Mouse (Mus musculus): ENCODE results near the gene Gm45234. TPM values are rescaled to one million over a fixed set of nuclear protein-coding genes. Genes with fewer than 3 reads are reported as not detected.

Gene Gm45234
- polyA plus RNA-seq, 1 experiment = not detected

DNA sequence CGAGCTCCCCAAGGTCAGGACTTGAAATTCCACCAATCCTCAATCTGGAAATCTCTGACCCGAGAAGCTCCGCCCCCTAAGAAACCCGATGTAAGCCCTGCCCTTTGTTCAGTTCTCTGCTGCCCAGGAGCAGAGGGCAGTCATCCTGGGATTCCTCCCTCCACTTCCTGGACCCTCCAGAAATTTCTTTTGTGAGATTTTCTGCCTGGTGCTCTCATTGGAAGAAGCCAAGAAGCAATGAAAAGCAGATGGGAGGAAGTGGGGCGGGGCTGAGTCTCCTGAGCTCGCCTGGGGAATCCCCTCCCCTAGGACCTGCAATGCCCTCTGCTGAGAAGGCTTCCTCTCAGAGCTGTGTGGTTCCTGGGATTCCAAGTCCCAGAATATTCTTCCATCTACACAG is 26.6 kb upstream of the Gm45234 start:
- no peaks in the 10 kb centered on the region for H3K27me3 ChIP-seq (ENCODE audit: control insufficient read depth, insufficient read depth, low read length, poor library complexity, severe bottlenecking)
- H3K4me3 ChIP-seq (ENCODE audit: low read depth, low read length) = peak overlapping the region; percentile 55; the same call in 1 of the 2 replicates
- no peak for TF ChIP-seq CTCF (IDR thresholded peaks at IDR 0.05; ENCODE audit: low read depth, low read length)
- TF ChIP-seq EP300 (IDR thresholded peaks at IDR 0.05; ENCODE audit: insufficient read depth, low read depth, low read length) = no peak
- TF ChIP-seq POLR2A (IDR thresholded peaks at IDR 0.05; ENCODE audit: insufficient read depth, low read length) = peak; percentile 23
- no peaks in the 10 kb centered on the region for H3K9me3 ChIP-seq (replicated peaks; ENCODE audit: control insufficient read depth, insufficient read depth, low read length, poor library complexity, severe bottlenecking)
- peak overlapping the region; percentile 85 for H3K27ac ChIP-seq (ENCODE audit: insufficient read depth, low read length)
- no peaks in the 10 kb centered on the region for H3K4me1 ChIP-seq (ENCODE audit: control insufficient read depth, insufficient read depth, low read length)
- H3K36me3 ChIP-seq (ENCODE audit: control insufficient read depth, insufficient read depth, low read length, poor library complexity, severe bottlenecking) = no peaks in the 10 kb centered on the region
- peak overlapping the region; percentile 62 for H3K9ac ChIP-seq (ENCODE audit: low read depth, poor library complexity, severe bottlenecking)

DNA sequence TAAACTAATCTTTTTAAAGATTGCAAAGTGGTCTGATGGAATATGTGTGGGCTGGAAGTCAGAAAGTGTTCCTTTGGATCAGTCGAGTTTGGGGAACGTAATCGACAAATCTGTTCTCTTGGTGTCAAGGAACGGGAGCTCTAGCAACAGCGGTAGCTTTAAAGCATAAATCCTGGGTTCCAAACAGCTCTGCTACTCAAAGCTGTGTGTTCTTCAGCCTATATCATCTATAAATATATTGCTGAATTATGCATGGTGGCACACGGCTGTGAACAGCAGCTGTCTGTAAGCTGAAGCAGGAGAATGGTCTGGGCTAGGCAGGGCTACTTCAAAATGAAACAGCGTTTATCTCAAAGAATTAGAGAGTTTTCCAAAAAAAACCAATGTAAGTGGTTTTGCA is 25.1 kb upstream of the Gm45234 start:
- no peaks in the 10 kb centered on the region for H3K4me1 ChIP-seq (ENCODE audit: control insufficient read depth, insufficient read depth, low read length)
- no peaks in the 10 kb centered on the region for H3K9me3 ChIP-seq (replicated peaks; ENCODE audit: control insufficient read depth, insufficient read depth, low read length, poor library complexity, severe bottlenecking)
- H3K27me3 ChIP-seq (ENCODE audit: control insufficient read depth, insufficient read depth, low read length, poor library complexity, severe bottlenecking) = no peaks in the 10 kb centered on the region
- no peak overlapping the region for H3K9ac ChIP-seq (ENCODE audit: low read depth, poor library complexity, severe bottlenecking)
- H3K27ac ChIP-seq (ENCODE audit: insufficient read depth, low read length) = no peak overlapping the region
- no peak overlapping the region for H3K4me3 ChIP-seq (ENCODE audit: low read depth, low read length)
- no peak for TF ChIP-seq CTCF (IDR thresholded peaks at IDR 0.05; ENCODE audit: low read depth, low read length)
- no peak for TF ChIP-seq POLR2A (IDR thresholded peaks at IDR 0.05; ENCODE audit: insufficient read depth, low read length)
- TF ChIP-seq EP300 (IDR thresholded peaks at IDR 0.05; ENCODE audit: insufficient read depth, low read depth, low read length) = no peak
- no peaks in the 10 kb centered on the region for H3K36me3 ChIP-seq (ENCODE audit: control insufficient read depth, insufficient read depth, low read length, poor library complexity, severe bottlenecking)

GRCm38 (mm10) chr6:124779984-124780416 is 24.2 kb upstream of the Gm45234 start:
- H3K4me3 ChIP-seq (ENCODE audit: low read depth, low read length) = peak overlapping the region; percentile 34; the same call in 1 of the 2 replicates
- H3K4me1 ChIP-seq (ENCODE audit: control insufficient read depth, insufficient read depth, low read length) = no peaks in the 10 kb centered on the region
- no peaks in the 10 kb centered on the region for H3K9me3 ChIP-seq (replicated peaks; ENCODE audit: control insufficient read depth, insufficient read depth, low read length, poor library complexity, severe bottlenecking)
- no peak overlapping the region for H3K9ac ChIP-seq (ENCODE audit: low read depth, poor library complexity, severe bottlenecking)
- H3K27ac ChIP-seq (ENCODE audit: insufficient read depth, low read length) = no peak overlapping the region
- no peaks in the 10 kb centered on the region for H3K27me3 ChIP-seq (ENCODE audit: control insufficient read depth, insufficient read depth, low read length, poor library complexity, severe bottlenecking)
- TF ChIP-seq POLR2A (IDR thresholded peaks at IDR 0.05; ENCODE audit: insufficient read depth, low read length) (no peak), CTCF (IDR thresholded peaks at IDR 0.05; ENCODE audit: low read depth, low read length) (no peak), EP300 (IDR thresholded peaks at IDR 0.05; ENCODE audit: insufficient read depth, low read depth, low read length) (no peak)
- H3K36me3 ChIP-seq (ENCODE audit: control insufficient read depth, insufficient read depth, low read length, poor library complexity, severe bottlenecking) = no peaks in the 10 kb centered on the region

GRCm38 (mm10) chr6:124779222-124779983 is 23.6 kb upstream of the Gm45234 start, which contains the start of gene Lrrc23:
Gene Lrrc23 (minus strand): TSS chr6:124779727.
- Histone ChIP-seq H3K27ac (ENCODE audit: insufficient read depth, low read length) (no peak within 1 kb of the TSS), H3K36me3 (ENCODE audit: control insufficient read depth, insufficient read depth, low read length, poor library complexity, severe bottlenecking) (no peaks in the 10 kb centered on the region)
- TF ChIP-seq CTCF (IDR thresholded peaks at IDR 0.05; ENCODE audit: low read depth, low read length) = no peak
- TF ChIP-seq POLR2A (IDR thresholded peaks at IDR 0.05; ENCODE audit: insufficient read depth, low read length) = no peak
- TF ChIP-seq EP300 (IDR thresholded peaks at IDR 0.05; ENCODE audit: insufficient read depth, low read depth, low read length) = no peak

GRCm38 (mm10) chr6:124770511-124770910 is 14.7 kb upstream of the Gm45234 start:
- Histone ChIP-seq H3K36me3 (ENCODE audit: control insufficient read depth, insufficient read depth, low read length, poor library complexity, severe bottlenecking) (no peaks in the 10 kb centered on the region), H3K9me3 (replicated peaks; ENCODE audit: control insufficient read depth, insufficient read depth, low read length, poor library complexity, severe bottlenecking) (no peaks in the 10 kb centered on the region), H3K4me1 (ENCODE audit: control insufficient read depth, insufficient read depth, low read length) (peaks cover 2% of the 10 kb centered on the region), H3K27me3 (ENCODE audit: control insufficient read depth, insufficient read depth, low read length, poor library complexity, severe bottlenecking) (no peaks in the 10 kb centered on the region), H3K27ac (ENCODE audit: insufficient read depth, low read length) (no peak overlapping the region), H3K9ac (ENCODE audit: low read depth, poor library complexity, severe bottlenecking) (no peak overlapping the region), H3K4me3 (ENCODE audit: low read depth, low read length) (no peak overlapping the region)
- TF ChIP-seq EP300 (IDR thresholded peaks at IDR 0.05; ENCODE audit: insufficient read depth, low read depth, low read length) (no peak), CTCF (IDR thresholded peaks at IDR 0.05; ENCODE audit: low read depth, low read length) (no peak), POLR2A (IDR thresholded peaks at IDR 0.05; ENCODE audit: insufficient read depth, low read length) (no peak)

More at GRCm38 (mm10) chr6:124779222-124779983, 23.6 kb upstream of the Gm45234 start, which contains the start of gene Lrrc23:
- Histone ChIP-seq H3K27me3 (ENCODE audit: control insufficient read depth, insufficient read depth, low read length, poor library complexity, severe bottlenecking) (no peaks in the 10 kb centered on the region), H3K9me3 (replicated peaks; ENCODE audit: control insufficient read depth, insufficient read depth, low read length, poor library complexity, severe bottlenecking) (no peaks in the 10 kb centered on the region), H3K4me3 (ENCODE audit: low read depth, low read length) (peak within 1 kb of the TSS; percentile 34), H3K4me1 (ENCODE audit: control insufficient read depth, insufficient read depth, low read length) (no peaks in the 10 kb centered on the region), H3K9ac (ENCODE audit: low read depth, poor library complexity, severe bottlenecking) (no peak within 1 kb of the TSS)

- Histone ChIP-seq H3K27me3 (ENCODE audit: control insufficient read depth, insufficient read depth, low read length, poor library complexity, severe bottlenecking) (no peaks in the 10 kb centered on the region), H3K9ac (ENCODE audit: low read depth, poor library complexity, severe bottlenecking) (peak overlapping the region; percentile 43), H3K27ac (ENCODE audit: insufficient read depth, low read length) (no peak overlapping the region)
These were observed 14.2 kb upstream of the Gm45234 start for GRCm38 (mm10) chr6:124770013-124770412.

More at GRCm38 (mm10) chr6:124770013-124770412, 14.2 kb upstream of the Gm45234 start:
- Histone ChIP-seq H3K36me3 (ENCODE audit: control insufficient read depth, insufficient read depth, low read length, poor library complexity, severe bottlenecking) (no peaks in the 10 kb centered on the region), H3K4me3 (ENCODE audit: low read depth, low read length) (peak overlapping the region; percentile 53; the same call in 1 of the 2 replicates), H3K9me3 (replicated peaks; ENCODE audit: control insufficient read depth, insufficient read depth, low read length, poor library complexity, severe bottlenecking) (no peaks in the 10 kb centered on the region), H3K4me1 (ENCODE audit: control insufficient read depth, insufficient read depth, low read length) (peaks cover 2% of the 10 kb centered on the region)
- TF ChIP-seq EP300 (IDR thresholded peaks at IDR 0.05; ENCODE audit: insufficient read depth, low read depth, low read length) (no peak), CTCF (IDR thresholded peaks at IDR 0.05; ENCODE audit: low read depth, low read length) (no peak), POLR2A (IDR thresholded peaks at IDR 0.05; ENCODE audit: insufficient read depth, low read length) (no peak)
